Mouse (Mus musculus) cortical plate, adult 2 months (tissue): ENCODE measurements around the gene Cd37. TPM values are rescaled to one million over a fixed set of nuclear protein-coding genes. Genes with fewer than 3 reads are reported as not detected.

Experiments
- H3K27ac ChIP-seq: fragments of 200-500 bp; 2 replicates; pipeline ENCODE4 v1.5.1; 2012; ENCODE audit warnings: low read length, control low read depth, inconsistent platforms; ENCODE audit not compliant: insufficient read depth
- H3K4me1 ChIP-seq: fragments of 200-500 bp; 2 replicates; pipeline ENCODE4 v1.6.1; 2011; ENCODE audit warnings: low read length; ENCODE audit not compliant: control insufficient read depth, insufficient read depth
- H3K4me3 ChIP-seq: fragments of 200-500 bp; 2 replicates; pipeline ENCODE4 v1.5.1; 2011; ENCODE audit warnings: mild to moderate bottlenecking, low read length, control low read depth; ENCODE audit not compliant: insufficient read depth
- CTCF ChIP-seq: fragments of 200-500 bp; IDR thresholded peaks from 2 replicates; pipeline ENCODE4 v1.5.1; 2011; ENCODE audit warnings: mild to moderate bottlenecking, control low read depth, low read length; ENCODE audit not compliant: insufficient read depth; ENCODE audit errors: extremely low read depth
- POLR2A ChIP-seq: fragments of 200-500 bp; IDR thresholded peaks from 2 replicates; pipeline ENCODE4 v1.6.1; 2011; ENCODE audit warnings: mild to moderate bottlenecking, low read length, control low read depth; ENCODE audit not compliant: insufficient read depth; ENCODE audit errors: extremely low read depth
- polyA plus RNA-seq: library from polyadenylated mRNA; depleted of rRNA; stranded (reverse); fragments of >200 nt; gene quantifications from 2 replicates; pipeline ENCODE4 v1.2.3, GENCODE M21; 2012

Cd37 gene
- polyA plus RNA-seq, 1 experiment = 11.9 TPM

- Histone ChIP-seq H3K4me3 (no peak overlapping the region), H3K27ac (no peak overlapping the region), H3K4me1 (peaks cover 2% of the 10 kb centered on the region; the same call in 1 of the 2 replicates)
- no peak for TF ChIP-seq CTCF
- no peak for TF ChIP-seq POLR2A
These were observed 9.9 kb downstream of the Cd37 start for GRCm38 (mm10) chr7:45229046-45229445.

- Histone ChIP-seq H3K4me3 (no peak overlapping the region), H3K27ac (no peak overlapping the region), H3K4me1 (peaks cover 2% of the 10 kb centered on the region; the same call in 1 of the 2 replicates)
- no peak for TF ChIP-seq CTCF
- TF ChIP-seq POLR2A = no peak
These were observed 10.4 kb downstream of the Cd37 start for GRCm38 (mm10) chr7:45228548-45228947.

GRCm38 (mm10) chr7:45226421-45226820 is 12.5 kb downstream of the Cd37 start:
- no peak overlapping the region for H3K4me3 ChIP-seq
- TF ChIP-seq POLR2A = no peak
- TF ChIP-seq CTCF = no peak
- H3K27ac ChIP-seq = no peak overlapping the region

GRCm38 (mm10) chr7:45224826-45225225 is 14.1 kb downstream of the Cd37 start:
- no peak for TF ChIP-seq POLR2A
- TF ChIP-seq CTCF = no peak
- Histone ChIP-seq H3K4me1 (no peaks in the 10 kb centered on the region), H3K4me3 (no peak overlapping the region), H3K27ac (no peak overlapping the region)

More at GRCm38 (mm10) chr7:45226421-45226820, 12.5 kb downstream of the Cd37 start:
- H3K4me1 ChIP-seq = no peaks in the 10 kb centered on the region

- Histone ChIP-seq H3K4me1 (no peaks in the 10 kb centered on the region), H3K4me3 (no peak overlapping the region), H3K27ac (no peak overlapping the region)
- TF ChIP-seq CTCF (no peak), POLR2A (no peak)
These were observed 17.2 kb downstream of the Cd37 start for GRCm38 (mm10) chr7:45221680-45222079.

- H3K4me1 ChIP-seq = no peaks in the 10 kb centered on the region
- peak overlapping the region; percentile 16; the same call in 1 of the 2 replicates for H3K4me3 ChIP-seq
- TF ChIP-seq POLR2A (no peak), CTCF (no peak)
- no peak overlapping the region for H3K27ac ChIP-seq
These were observed 22.3 kb downstream of the Cd37 start for GRCm38 (mm10) chr7:45216442-45217183.

GRCm38 (mm10) chr7:45215673-45216441 is 23.1 kb downstream of the Cd37 start, which contains the start of gene Tead2:
Gene Tead2, plus strand, starts transcription at chr7:45215753.
- TF ChIP-seq CTCF (no peak), POLR2A (no peak)
- Histone ChIP-seq H3K27ac (no peak within 1 kb of the TSS), H3K4me1 (no peaks in the 10 kb centered on the region), H3K4me3 (peak within 1 kb of the TSS; percentile 16)

GRCm38 (mm10) chr7:45213708-45214107 is 25.2 kb downstream of the Cd37 start:
- H3K27ac ChIP-seq = no peak overlapping the region
- no peak overlapping the region for H3K4me3 ChIP-seq
- TF ChIP-seq CTCF (no peak), POLR2A (no peak)
- no peaks in the 10 kb centered on the region for H3K4me1 ChIP-seq

- H3K4me3 ChIP-seq = no peak overlapping the region
- no peak overlapping the region for H3K27ac ChIP-seq
- TF ChIP-seq CTCF (no peak), POLR2A (no peak)
- H3K4me1 ChIP-seq = no peaks in the 10 kb centered on the region
These were observed 26.6 kb downstream of the Cd37 start for GRCm38 (mm10) chr7:45212356-45212755.

- H3K27ac ChIP-seq = no peak within 1 kb of the TSS
- TF ChIP-seq CTCF (no peak), POLR2A (no peak)
- no peaks in the 10 kb centered on the region for H3K4me1 ChIP-seq
- peak within 1 kb of the TSS; percentile 42 for H3K4me3 ChIP-seq
These were observed 27.1 kb downstream of the Cd37 start, which contains the start of gene Dkkl1 for GRCm38 (mm10) chr7:45211851-45212251. Gene Dkkl1, minus strand, starts transcription at chr7:45212147.

GRCm38 (mm10) chr7:45211070-45211469 is 27.8 kb downstream of the Cd37 start:
- no peak for TF ChIP-seq CTCF
- TF ChIP-seq POLR2A = no peak
- no peaks in the 10 kb centered on the region for H3K4me1 ChIP-seq
- H3K4me3 ChIP-seq = peak overlapping the region; percentile 42
- H3K27ac ChIP-seq = no peak overlapping the region
